Mouse (Mus musculus) gastrocnemius, adult 8-10 months (tissue): ENCODE measurements around the gene 2310034G01Rik. TPM values are rescaled to one million over a fixed set of nuclear protein-coding genes. Genes with fewer than 3 reads are reported as not detected.
A peak's percentile ranks its signal among the peaks of the same experiment; 100 is the strongest.

Source experiments
- DNase-seq, 2 experiments: peaks; one replicate each; pipeline ENCODE4 v3.0.0; 2022; ENCODE audit warnings: low spot score in 2 of 2
- total RNA-seq, 4 experiments: library from RNA; stranded (reverse); gene quantifications; 2 replicates each; pipeline ENCODE4 v1.2.4; 2022

2310034G01Rik gene
- total RNA-seq, result under 1 TPM in 3 of 4 experiments, not detected in 1; 0.27 to 0.35 (median 0.29) TPM

- DNase-seq, result no peak
Observed at GRCm38 (mm10) chr19:46350168-46350932, at the start of gene 2310034G01Rik. Gene 2310034G01Rik (minus strand): TSS chr19:46350302.

- DNase-seq, result no peak
Observed at GRCm38 (mm10) chr19:46399886-46400285, 49.8 kb upstream of the 2310034G01Rik start.

GRCm38 (mm10) chr19:46399372-46399771, 49.3 kb upstream of the 2310034G01Rik start:
- no peak for DNase-seq

- no peak for DNase-seq
Observed at GRCm38 (mm10) chr19:46398401-46398800, 48.3 kb upstream of the 2310034G01Rik start.

- no peak for DNase-seq
Observed at GRCm38 (mm10) chr19:46397436-46398001, 47.4 kb upstream of the 2310034G01Rik start.

- peak; percentile 98 for DNase-seq
Observed at GRCm38 (mm10) chr19:46396686-46397435, 46.8 kb upstream of the 2310034G01Rik start, which contains the start of gene Sufu. Gene Sufu (plus strand): TSS chr19:46396896.

- no peak for DNase-seq
Observed at GRCm38 (mm10) chr19:46396109-46396508, 46.0 kb upstream of the 2310034G01Rik start.

- peak; percentile 95 to 96 for DNase-seq
Observed at GRCm38 (mm10) chr19:46395109-46396009, 45.3 kb upstream of the 2310034G01Rik start, which contains the start of gene Actr1a. Gene Actr1a (minus strand): TSS chr19:46395748.

GRCm38 (mm10) chr19:46394712-46395108, 44.6 kb upstream of the 2310034G01Rik start:
- DNase-seq, result no peak

GRCm38 (mm10) chr19:46392018-46392417, 41.9 kb upstream of the 2310034G01Rik start:
- no peak for DNase-seq

- DNase-seq, result no peak
Observed at GRCm38 (mm10) chr19:46389872-46390271, 39.8 kb upstream of the 2310034G01Rik start.

GRCm38 (mm10) chr19:46382275-46382674, 32.2 kb upstream of the 2310034G01Rik start:
- DNase-seq, result no peak

GRCm38 (mm10) chr19:46375891-46376290, 25.8 kb upstream of the 2310034G01Rik start:
- no peak for DNase-seq

GRCm38 (mm10) chr19:46375489-46375888, 25.4 kb upstream of the 2310034G01Rik start:
- no peak for DNase-seq

GRCm38 (mm10) chr19:46374477-46375088, 24.5 kb upstream of the 2310034G01Rik start:
- no peak for DNase-seq

- peak; percentile 55 to 71 for DNase-seq
Observed at GRCm38 (mm10) chr19:46369204-46369603, 19.1 kb upstream of the 2310034G01Rik start.

- no peak for DNase-seq
Observed at GRCm38 (mm10) chr19:46367798-46368590, 17.9 kb upstream of the 2310034G01Rik start.

GRCm38 (mm10) chr19:46363294-46364009, 13.3 kb upstream of the 2310034G01Rik start:
- no peak for DNase-seq

- DNase-seq, result no peak
Observed at GRCm38 (mm10) chr19:46362104-46362503, 12.0 kb upstream of the 2310034G01Rik start.
